Mouse (Mus musculus) embryo, embryonic 9.5 days (tissue): ENCODE measurements around the gene Cdc42bpg.
"Not testable (repeated sequence)": the region's sequence is repeated elsewhere in the genome, so short reads cannot be mapped to it uniquely, and the experiment has no call there.

Source experiments
- DNase-seq: peaks from one replicate; pipeline ENCODE4 v3.0.0-alpha.2; 2017; ENCODE audit errors: extremely low spot score

Cdc42bpg gene

DNA sequence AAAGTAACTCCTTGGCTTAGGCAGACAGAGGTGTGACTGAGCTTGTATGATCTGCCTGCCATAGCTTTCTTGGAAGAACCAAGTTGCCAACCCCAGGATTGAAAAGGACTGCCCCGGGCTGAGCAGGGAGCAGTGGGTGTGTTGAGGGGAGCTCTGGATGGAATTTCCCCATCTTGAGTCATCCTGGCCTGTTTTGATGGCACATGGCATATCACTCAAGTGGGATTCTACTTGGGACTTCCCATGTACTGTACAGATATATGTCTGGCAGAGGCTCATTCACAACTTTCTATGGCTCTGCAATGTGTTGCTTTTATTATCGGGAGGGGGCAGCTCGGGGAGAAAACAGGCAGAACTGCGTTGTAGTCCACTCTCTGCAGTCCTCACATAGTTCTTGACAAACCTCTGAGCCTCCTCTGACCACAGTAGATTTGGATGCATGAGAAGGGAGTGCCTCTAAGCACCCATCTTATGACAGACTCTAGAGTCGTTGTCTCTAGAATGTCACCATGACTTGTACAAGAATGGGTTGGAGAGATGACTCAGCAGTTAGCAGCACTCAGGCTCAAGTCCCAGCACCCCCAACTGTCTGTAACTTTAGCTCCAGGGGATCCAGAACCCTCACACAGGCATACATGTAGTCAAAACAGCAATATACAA is 9.6 kb upstream of the Cdc42bpg start:
- no peak for DNase-seq

DNA sequence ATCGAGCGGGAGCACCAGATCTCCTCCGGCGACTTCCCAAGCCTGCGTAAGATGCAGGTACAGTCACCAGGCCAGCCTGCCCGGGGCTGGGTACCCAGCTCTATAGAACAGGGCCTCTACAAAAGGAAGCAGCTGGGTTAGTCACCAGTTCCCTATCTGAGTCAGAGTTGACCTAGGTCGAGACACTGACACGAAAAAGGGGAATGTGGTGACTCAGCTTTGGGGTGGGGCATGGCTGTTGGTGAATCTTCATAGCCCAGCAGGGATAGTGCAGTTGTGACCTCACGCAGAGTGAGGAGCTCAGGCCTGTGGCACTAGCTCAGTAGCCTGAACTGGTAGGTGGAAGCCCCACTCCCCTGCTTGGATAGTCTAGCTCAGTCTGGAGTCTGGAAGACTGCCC is 8.6 kb upstream of the Cdc42bpg start:
- no peak for DNase-seq

GRCm38 (mm10) chr19:6299003-6299402 is 7.3 kb upstream of the Cdc42bpg start:
- DNase-seq: no peak

GRCm38 (mm10) chr19:6299450-6300267 is 6.6 kb upstream of the Cdc42bpg start:
- DNase-seq: no peak

DNA sequence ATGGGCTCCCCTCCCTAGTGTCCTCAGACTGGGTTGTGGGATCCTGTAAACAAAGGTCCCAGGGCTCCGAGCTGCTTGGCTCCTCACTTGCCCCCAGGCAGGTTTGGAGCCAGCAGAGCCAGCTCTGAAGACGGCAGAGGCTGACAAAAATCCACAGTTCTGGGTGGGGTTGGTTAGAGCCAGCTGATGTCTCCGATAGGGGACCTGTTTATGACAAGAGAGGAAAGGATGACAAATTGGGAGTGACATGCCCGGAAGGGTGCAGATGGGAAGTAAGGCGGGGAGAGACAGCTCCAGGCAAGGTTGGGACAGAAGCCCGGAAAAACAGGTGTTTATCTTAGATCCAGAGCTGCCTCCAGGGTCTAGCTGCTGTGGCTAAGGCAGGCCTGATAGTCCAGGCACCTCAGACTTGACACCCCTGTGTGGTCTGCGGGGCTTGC is 5.8 kb upstream of the Cdc42bpg start:
- no peak for DNase-seq

GRCm38 (mm10) chr19:6302114-6302513 is 4.1 kb upstream of the Cdc42bpg start:
- DNase-seq: no peak

DNA sequence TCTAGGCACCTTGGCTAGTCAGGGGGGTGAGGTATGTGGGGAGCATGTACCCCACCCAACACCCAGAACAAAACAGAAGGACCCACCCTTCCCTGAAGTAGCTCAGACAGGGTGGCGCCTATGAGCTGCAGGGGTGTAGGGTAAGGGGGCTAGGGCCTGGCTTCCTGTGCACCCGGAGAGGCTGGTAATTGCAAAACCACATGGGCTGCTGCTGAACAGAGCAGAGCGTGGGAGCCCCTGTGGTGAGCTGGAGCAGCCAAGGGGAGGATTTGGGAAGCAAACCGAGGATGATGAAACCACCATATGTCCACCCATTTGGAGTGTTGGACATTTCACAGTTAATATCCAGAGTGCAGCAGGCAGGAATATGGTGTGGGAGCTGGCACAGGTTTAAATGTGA is 3.7 kb upstream of the Cdc42bpg start:
- DNase-seq: no peak

GRCm38 (mm10) chr19:6303831-6304230 is 2.4 kb upstream of the Cdc42bpg start:
- DNase-seq: no peak

DNA sequence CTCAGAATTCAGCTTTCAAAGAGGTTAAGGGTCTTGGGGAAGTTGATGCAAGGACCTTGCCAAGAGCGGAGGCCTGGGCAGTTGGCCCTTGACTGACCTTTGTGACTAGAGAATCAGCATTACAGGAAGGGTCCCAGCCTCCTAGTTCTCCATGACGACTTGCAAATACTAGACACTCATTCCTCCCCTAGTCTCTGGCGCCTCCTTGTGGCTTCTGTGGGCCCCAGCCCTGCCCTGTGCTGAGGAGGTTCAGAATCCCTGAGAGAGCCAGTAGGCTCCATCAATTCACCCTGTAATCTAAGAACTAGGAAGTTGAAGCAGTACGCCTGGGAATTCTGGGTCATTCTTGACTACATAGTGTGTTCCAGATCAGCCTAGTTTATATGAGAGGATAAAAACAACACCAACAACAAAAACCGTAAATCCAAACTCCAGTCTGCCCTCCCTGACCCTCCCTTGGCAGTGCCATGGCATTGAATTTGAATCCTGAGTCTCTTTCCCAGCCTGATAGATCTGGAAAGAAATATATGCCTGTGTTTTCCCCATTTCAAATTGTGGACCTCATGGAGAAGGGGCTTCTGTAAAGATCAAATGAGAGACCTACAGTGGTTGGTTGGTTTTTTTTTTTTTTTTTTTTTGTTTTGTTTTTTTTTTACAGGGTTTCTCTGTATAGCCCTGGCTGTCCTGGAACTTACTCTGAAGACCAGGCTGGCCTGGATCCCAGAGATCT is 1.3 kb upstream of the Cdc42bpg start:
- DNase-seq: peak; percentile 93

DNA sequence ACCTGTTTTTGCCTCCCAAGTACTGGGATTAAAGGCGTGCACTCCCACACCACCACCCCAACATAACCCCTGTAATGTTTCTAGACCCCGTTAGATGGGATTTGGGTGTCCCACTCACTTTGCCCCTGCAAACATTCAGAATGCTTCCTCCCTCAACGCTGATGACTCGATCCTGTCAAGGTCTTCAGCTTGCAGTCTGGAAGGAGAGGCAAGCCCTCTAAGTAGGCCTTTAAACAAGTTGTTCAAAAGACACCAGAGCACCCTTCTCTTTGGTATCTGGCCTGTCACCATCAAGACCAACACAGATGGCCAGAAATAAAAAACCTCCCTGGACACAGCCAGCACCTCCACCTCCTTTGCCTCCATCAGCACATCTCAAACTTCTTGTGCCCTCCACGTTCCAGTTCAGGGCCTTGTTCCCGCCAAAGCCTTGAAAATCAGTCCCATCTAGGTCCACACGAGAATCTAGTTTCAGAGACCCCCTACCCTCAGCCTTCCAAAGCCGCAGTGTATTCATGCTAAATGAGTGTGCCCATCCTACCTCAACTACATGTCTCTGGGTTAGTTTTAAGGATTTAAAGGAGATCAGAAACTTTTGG is 640 bp upstream of the Cdc42bpg start:
- DNase-seq: no peak

- peak; percentile 76 for DNase-seq
Measured at GRCm38 (mm10) chr19:6306586-6306985, 330 bp downstream of the Cdc42bpg start.

GRCm38 (mm10) chr19:6307733-6308531 is 1.7 kb downstream of the Cdc42bpg start:
- DNase-seq: no peak

DNA sequence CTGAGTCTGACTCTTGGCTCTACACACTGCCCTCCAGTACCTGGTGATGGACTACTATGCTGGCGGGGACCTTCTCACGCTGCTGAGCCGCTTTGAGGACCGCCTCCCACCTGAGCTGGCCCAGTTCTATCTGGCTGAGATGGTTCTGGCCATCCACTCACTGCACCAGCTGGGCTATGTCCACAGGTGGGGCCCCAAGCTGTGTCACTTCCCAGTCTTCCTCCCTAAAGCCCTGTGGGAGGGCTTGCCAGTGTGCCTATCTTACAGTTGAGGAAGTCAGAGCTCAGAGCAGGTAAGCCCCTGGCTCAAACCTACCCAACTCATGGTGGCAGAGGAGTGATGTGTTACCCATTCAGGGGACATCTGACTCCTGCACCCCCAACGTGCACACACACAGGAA is 3.9 kb downstream of the Cdc42bpg start:
- no peak for DNase-seq

DNA sequence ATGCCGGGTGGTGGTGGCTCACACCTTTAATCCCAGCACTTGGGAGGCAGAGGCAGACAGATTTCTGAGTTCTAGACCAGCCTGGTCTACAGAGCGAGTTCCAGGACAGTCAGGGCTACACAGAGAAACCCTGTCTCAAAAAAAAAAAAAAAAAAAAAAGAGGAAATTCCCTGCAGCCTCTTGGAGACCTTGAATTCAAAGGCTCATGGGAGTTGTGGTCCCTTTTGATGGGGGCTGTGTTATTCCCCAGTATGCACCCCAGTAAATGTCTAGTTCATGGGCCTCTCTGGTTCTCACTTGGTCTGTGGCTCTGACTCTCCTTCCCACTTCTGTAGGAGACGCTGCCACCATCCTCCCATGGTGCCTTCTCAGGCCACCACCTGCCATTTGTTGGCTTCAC is 5.5 kb downstream of the Cdc42bpg start:
- not testable (repeated sequence) for DNase-seq

GRCm38 (mm10) chr19:6313796-6314195 is 7.5 kb downstream of the Cdc42bpg start:
- DNase-seq: no peak

GRCm38 (mm10) chr19:6314513-6314912 is 8.3 kb downstream of the Cdc42bpg start:
- no peak for DNase-seq

DNA sequence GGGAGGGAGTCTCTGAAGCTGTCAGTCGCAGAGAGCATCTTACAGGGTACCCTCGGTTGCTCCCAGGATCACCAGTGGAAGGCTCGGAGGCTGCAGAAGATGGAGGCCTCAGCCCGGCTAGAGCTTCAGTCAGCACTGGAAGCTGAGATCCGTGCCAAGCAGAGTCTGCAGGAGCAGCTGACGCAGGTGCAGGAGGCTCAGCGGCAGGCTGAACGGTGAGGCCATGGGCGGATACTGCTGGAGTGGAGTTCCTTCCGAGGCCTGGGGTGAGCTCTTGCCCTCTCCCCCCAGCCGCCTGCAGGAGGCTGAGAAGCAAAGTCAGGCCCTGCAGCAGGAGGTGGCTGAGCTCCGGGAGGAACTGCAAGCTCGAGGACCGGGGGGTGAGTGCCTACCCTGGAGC is 9.3 kb downstream of the Cdc42bpg start:
- no peak for DNase-seq

DNA sequence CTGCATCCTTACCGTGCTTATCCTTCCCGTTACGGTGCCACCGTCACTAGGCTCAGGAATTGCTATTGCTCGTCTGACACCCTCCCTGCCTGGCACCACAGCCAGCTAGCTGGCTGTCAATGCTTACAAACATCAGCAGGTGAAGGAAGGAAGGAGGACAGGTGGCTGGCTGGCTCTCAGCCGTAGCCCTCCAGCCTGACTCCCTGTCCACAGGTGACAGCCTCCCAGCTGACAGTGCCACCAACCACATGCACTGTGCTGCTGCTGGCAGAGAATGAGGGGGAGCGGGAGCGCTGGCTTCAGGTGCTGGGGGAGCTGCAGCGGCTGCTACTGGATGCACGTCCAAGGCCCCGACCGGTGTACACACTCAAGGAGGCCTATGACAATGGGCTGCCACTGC is 11.9 kb downstream of the Cdc42bpg start:
- DNase-seq: no peak

- DNase-seq: no peak
Measured at GRCm38 (mm10) chr19:6321358-6321757, 15.1 kb downstream of the Cdc42bpg start.

DNA sequence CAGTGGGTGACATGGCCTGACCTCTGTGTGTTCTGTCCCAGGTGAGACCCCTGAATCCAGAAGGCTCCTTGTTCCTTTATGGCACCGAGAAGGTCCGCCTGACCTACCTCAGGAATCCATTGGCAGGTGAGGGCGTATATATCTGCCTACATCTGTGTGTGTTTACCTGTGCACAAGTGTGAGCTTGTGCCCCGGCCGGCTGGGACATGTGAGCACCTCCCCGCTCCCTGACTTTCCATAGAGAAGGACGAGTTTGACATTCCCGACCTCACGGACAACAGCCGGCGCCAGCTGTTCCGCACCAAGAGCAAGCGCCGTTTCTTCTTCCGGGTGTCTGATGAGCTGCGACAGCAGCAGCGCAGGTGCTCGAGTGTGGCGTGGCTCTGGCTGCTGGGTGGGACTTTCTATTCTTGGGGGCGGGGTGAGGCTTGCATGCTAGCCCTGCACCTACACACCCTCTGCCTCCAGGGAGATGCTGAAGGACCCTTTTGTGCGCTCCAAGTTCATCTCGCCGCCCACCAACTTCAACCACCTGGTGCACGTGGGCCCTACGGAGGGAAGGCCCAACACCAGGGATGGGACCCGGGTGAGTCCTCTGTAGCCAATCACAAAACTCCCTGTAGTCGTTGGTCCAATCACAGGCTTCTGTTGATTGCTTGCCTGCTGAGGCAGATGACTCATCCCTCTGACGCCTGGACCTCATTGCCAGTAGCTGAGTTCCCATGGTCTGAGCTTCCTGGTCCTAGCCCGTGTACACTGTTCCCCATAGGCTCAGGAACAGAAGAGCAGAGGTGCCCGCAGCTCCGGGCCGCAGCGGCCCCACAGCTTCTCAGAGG is 15.7 kb downstream of the Cdc42bpg start:
- no peak for DNase-seq
